Mouse (Mus musculus) frontal cortex, postnatal 10 days (tissue): ENCODE data around the gene Fam183b.
"Not testable (repeated sequence)": the region's sequence is repeated elsewhere in the genome, so short reads cannot be mapped to it uniquely, and the experiment has no call there.

Experiments
- DNase-seq, 2 experiments: peaks; one replicate each; pipeline ENCODE4 v3.0.0; 2022; ENCODE audit warnings: low spot score in 2 of 2, mixed read lengths in 1 of 2

Gene Fam183b

DNA sequence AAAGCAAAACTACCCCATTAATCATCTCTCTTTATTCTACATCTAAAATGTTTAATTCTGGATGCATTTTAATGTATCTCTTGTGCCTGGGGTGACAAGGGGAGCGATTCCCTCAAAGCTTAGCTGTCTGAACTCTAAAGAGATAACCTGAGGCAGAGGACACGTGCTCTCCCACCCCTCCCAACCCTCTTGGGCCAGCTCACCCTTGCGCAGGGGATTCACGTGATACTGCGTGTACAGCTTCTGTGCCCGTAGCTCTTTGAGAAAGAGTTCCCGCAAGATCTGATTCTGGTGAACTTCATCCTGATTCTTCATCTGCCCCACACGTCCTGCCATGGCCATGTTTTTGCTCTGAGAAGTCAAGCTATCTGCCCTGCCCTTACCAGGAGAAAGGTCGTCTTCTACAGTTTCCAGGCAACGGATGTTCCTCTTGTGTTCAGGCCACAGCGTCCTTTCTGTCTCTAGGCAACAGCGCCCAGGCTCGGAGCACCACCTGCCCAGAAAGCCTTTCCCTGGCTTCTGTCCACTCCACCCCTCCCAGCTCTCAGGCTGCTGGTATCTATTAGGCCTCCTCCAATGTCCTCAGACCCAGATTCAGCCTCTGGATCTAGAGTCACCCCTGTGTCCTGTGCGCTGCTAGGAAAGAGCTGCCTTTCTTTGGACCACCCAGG, at the start of gene Fam183b:
Gene Fam183b (minus strand): TSS at position 403 of the 671 bp plus-strand sequence.
- no peak for DNase-seq

GRCm38 (mm10) chr11:58849731-58850130, 48.0 kb upstream of the Fam183b start:
- no peak for DNase-seq

DNA sequence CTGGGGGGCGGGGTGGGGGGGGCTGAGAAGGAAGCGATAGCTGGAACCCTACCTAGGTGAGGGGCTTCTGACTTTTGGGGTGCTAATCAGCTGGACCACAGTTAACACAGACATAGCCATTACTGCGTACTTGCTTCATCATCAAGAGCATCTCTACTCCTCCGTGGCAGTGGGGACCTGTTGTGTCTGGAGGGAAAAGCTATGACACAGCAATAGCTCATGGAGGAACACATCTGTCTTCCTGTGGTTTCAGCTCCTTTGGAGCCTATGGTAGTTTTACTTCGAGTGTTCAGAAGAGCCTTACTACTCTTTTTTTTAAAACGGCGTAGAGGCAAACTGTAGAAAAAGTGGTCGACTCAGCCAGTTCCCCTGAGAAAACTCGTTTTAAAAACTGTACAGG, 45.9 kb upstream of the Fam183b start:
- no peak for DNase-seq

DNA sequence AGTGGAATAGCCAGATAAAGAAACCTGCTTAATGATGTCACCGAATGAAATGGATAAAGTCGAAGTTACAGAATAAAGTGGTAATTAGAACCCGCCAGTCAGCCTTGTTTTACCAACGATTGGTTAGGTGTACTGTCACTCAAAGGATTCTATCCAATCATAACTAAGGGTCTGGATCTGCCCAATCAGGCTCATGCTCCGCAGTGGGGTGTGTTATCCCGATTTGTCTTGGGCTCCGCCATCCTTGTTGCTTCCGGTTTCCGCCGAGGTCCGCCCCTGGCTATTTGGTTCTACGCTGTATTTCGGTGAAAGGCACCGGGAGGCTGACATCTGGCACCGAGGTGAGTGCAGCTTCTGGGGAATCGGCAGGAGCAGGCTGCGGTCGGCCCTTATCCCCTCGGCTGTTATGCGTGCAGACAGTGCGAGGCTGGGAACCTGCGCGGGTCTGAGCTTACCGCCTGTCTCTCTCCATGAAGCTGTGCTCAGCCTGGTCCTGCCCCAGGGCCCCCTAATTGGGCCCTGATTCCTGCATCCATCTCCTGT, 45.2 kb upstream of the Fam183b start, which contains the start of gene Gm12258:
Gene Gm12258 (plus strand): TSS at position 240 of the 543 bp plus-strand sequence.
- DNase-seq, result peak; percentile 84 to 85

GRCm38 (mm10) chr11:58838951-58839350, 37.2 kb upstream of the Fam183b start, which contains the start of gene Olfr311:
Olfr311 (plus strand) TSS chr11:58839251.
- DNase-seq, result not testable (repeated sequence)

GRCm38 (mm10) chr11:58832541-58832940, 30.8 kb upstream of the Fam183b start:
- DNase-seq, result not testable (repeated sequence)

- no peak for DNase-seq
Measured at GRCm38 (mm10) chr11:58829764-58830163, 28.0 kb upstream of the Fam183b start.

DNA sequence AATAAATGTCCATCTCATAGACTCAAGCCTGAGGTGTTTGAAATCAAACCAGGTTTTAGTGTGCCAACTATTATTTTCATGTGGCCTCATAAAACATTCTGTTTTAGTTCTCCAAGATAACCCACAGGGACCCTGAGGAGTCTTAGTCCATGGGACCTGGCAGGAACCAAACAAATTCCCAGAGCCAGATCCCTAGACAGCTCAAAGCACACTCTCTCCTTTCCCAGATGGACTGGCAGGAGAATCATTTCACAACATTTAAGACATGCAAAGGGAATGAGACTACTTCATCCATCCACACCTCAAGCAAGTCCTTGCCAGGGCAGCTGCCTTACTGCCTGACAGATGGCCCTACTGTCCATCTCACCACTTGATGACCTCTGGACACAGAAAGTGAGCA, 27.2 kb upstream of the Fam183b start, which contains the start of gene Olfr312:
Gene Olfr312 (plus strand): TSS at position 301 of the 400 bp plus-strand sequence.
- DNase-seq, result not testable (repeated sequence)

GRCm38 (mm10) chr11:58815676-58816075, 13.9 kb upstream of the Fam183b start:
- no peak for DNase-seq

DNA sequence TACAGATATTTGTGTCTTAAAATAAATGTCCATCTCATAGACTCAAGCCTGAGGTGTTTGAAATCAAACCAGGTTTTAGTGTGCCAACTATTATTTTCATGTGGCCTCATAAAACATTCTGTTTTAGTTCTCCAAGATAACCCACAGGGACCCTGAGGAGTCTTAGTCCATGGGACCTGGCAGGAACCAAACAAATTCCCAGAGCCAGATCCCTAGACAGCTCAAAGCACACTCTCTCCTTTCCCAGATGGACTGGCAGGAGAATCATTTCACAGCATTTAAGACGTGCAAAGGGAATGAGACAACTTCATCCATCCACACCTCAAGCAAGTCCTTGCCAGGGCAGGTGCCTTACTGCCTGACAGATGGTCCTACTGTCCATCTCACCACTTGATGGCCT, 12.9 kb upstream of the Fam183b start, which contains the start of gene Olfr313:
Gene Olfr313 (plus strand): TSS at position 301 of the 400 bp plus-strand sequence.
- not testable (repeated sequence) for DNase-seq

DNA sequence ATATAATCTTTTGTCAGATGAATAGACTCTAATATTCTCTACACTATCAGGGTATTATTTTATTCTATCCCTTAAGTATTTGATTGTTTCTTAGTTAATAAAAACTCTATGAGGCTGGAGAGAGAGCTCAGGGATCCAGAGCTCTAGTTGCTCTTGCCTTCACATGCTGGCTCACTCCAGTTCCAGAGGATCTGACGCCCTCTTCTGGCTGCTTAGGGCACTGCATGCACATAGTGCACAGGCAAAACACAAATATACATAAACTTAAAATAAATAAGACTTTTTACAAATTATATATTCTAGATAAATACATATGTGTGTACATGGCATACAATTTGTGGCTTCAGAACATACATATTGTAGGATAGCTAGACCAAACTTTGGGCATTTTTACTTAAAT, 10.2 kb upstream of the Fam183b start:
- DNase-seq, result no peak

DNA sequence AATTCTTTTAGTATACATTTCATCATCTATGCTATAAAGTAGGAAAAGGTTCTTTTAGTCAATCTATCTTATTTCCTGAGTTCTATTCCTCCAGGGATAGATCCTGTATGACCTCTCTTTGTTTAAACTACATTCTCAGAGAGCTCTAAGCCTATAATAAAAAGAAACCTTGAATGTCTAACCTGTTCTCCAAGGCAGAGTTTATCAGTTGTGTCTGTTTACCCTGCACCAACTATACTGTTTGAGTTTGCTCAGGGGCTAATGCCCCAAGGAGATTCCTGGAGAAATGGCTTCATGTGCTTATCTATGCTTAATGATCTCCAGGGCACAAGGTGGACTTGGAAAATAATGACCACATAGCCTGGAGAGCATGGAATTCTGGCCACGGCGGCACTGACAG, 2.6 kb upstream of the Fam183b start:
- DNase-seq, result no peak

DNA sequence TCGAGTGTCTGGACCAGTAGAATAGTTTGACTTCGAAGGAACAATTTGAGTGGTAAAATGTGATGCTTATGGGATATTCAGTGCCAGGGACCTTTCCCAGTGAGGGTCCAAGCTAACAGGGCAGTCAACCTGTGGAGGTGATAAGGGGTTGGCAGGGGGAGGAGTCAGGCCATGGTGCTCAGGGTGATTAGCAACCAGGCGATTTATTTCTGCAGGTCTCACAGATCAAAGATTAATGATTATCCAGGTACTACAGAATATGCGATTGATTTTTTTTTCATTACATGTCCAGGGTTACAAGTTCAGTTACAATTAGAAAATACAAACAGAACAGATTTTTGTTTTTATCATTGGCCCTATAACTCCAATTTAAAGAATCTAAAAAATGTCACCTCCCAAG, 2.1 kb upstream of the Fam183b start:
- no peak for DNase-seq

GRCm38 (mm10) chr11:58799747-58800146, 2.0 kb downstream of the Fam183b start:
- no peak for DNase-seq

- DNase-seq, result peak; percentile 26 to 47
Measured at GRCm38 (mm10) chr11:58796850-58797249, 4.9 kb downstream of the Fam183b start.

DNA sequence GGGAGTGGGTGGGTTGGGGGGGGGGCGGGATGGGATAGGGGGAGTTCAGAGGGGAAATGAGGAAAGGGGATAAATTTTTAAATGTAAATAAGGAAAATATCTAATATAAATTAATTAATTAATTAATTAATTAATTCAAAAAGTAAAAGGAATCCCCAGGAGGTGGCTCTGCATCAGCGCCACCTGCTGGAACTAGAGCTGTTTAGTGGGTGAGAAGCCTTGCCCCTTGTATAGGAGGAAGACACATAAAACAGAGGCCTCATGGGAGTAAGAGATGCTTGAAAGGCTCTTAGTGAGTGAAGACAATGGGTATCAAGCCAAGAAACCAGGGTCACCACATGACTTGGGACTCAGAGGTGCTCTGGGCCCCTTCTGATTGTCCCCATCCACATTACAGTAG, 5.9 kb downstream of the Fam183b start:
- no peak for DNase-seq

GRCm38 (mm10) chr11:58790646-58791045, 11.1 kb downstream of the Fam183b start:
- no peak for DNase-seq

DNA sequence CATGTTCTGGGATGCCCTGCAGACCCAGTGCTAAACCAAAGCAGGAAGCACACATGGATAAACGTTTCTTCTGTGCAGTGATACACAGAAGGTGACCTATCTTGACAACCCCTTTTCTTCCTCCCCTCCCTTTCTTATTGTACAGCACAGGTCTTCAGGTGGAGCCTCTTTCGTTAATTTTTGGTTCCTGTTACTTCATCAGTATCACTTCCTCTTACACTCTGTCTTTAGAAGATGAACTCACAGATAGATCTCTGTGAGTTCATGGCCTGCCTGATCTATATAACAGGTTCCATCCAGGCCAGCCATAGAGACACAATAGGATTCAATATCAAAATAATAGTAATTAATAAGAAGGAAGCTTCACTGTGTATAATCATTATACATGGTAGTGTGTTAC, 11.7 kb downstream of the Fam183b start:
- no peak for DNase-seq

DNA sequence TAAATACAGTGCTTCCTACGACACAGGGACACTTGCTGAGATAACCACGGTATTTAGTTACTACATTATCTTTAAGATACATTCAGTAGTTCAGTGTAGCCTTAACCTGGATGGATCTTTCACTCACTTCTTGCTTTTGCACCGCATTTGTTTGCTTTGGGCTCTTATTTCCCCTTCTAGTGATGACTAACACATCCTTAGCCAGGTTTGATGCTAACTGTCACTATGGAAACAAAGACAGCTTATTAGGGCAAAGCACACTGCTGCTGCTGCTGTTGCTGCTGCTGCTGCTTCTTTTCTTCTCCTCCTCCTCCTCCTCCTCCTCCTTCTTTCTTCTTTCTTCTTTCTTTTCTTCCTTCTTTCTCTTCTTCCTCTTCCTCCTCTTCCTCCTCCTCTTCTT, 12.2 kb downstream of the Fam183b start:
- no peak for DNase-seq

DNA sequence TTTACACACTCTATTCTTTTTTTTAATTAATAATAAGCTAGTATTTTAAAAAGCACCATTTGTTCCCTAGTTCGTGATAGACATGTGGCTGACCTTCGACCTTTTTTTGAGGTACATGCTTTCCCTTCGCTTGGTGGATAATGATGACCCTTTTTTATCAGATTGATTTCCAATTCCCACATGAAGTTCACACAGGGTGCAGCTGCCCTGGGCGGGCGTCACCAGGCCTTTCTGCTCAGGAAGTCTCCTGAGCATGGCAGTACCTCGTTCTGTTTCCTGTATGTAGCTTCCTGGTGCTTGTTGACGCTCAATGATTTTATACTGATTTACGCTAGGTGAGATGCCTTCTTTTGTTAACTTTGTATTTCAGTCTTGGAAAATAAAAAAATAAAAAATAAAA, 13.4 kb downstream of the Fam183b start:
- no peak for DNase-seq

DNA sequence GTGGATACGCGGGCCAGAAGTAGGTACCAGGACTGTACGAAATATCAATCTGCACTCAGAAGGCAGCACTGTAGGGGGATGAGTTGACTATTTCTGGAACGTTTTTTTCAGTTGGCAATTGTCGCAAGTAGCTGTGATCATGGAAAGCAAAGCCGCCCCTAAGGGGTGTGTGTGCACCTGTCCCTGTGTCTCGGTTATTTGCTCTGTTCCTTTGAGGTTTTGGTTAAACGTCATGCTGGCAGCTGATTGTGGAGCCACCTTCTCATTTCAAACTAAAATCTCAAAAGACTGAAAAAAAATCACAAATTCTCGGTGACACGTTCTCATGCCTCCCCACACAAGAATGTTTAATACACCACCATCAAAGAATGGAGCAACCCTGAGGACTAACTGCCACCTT, 14.1 kb downstream of the Fam183b start:
- no peak for DNase-seq

GRCm38 (mm10) chr11:58784182-58784581, 17.6 kb downstream of the Fam183b start:
- no peak for DNase-seq

- DNase-seq, result no peak
Measured at GRCm38 (mm10) chr11:58782480-58783089, 19.2 kb downstream of the Fam183b start, which contains the start of gene Olfr314. Olfr314 (plus strand) TSS chr11:58782952.
